Mouse (Mus musculus) stomach, embryonic 14.5 days (tissue): ENCODE results near the gene Epop. TPM values are rescaled to one million over a fixed set of nuclear protein-coding genes. Genes with fewer than 3 reads are reported as not detected.

Experiments
- ATAC-seq: fragments of 200-750 bp; cut with Nextera tagmentation; 2 replicates; pipeline ENCODE4 v1.8.0; 2017; ENCODE audit warnings: low read depth, moderate TSS enrichment; ENCODE audit not compliant: insufficient number of reproducible peaks, insufficient read depth, low FRiP score
- H3K27ac ChIP-seq: fragments of 300-500 bp; sonication (generic); 2 replicates; pipeline ENCODE4 v1.5.1; 2014; ENCODE audit warnings: mild to moderate bottlenecking, low read length, moderate library complexity, mixed read lengths
- H3K27me3 ChIP-seq: fragments of 300-500 bp; sonication (generic); 2 replicates; pipeline ENCODE4 v1.6.1; 2014; ENCODE audit warnings: low read length, control low read depth, mixed read lengths; ENCODE audit not compliant: control insufficient read depth, insufficient read depth
- H3K36me3 ChIP-seq: fragments of 300-500 bp; sonication (generic); 2 replicates; pipeline ENCODE4 v1.6.1; 2014; ENCODE audit warnings: mild to moderate bottlenecking, control low read depth, low read length, moderate library complexity, mixed read lengths; ENCODE audit not compliant: control insufficient read depth, insufficient read depth
- H3K4me1 ChIP-seq: fragments of 300-500 bp; sonication (generic); 2 replicates; pipeline ENCODE4 v1.6.1; 2014; ENCODE audit warnings: low read length, control low read depth, mixed read lengths; ENCODE audit not compliant: control insufficient read depth, insufficient read depth
- H3K4me2 ChIP-seq: fragments of 300-500 bp; sonication (generic); replicated peaks from 2 replicates; pipeline ENCODE4 v1.6.1; 2014; ENCODE audit warnings: low read depth, low read length, control low read depth
- H3K4me3 ChIP-seq: fragments of 300-500 bp; sonication (generic); 2 replicates; pipeline ENCODE4 v1.5.1; 2014; ENCODE audit warnings: low read depth, low read length, control low read depth
- H3K9ac ChIP-seq: fragments of 300-500 bp; sonication (generic); replicated peaks from 2 replicates; pipeline ENCODE4 v1.6.1; 2014; ENCODE audit warnings: low read depth, mild to moderate bottlenecking, control low read depth, low read length, moderate library complexity, mixed read lengths
- H3K9me3 ChIP-seq: fragments of 300-500 bp; sonication (generic); 2 replicates; pipeline ENCODE4 v1.6.1; 2016; ENCODE audit warnings: low read depth, low read length, control low read depth; ENCODE audit not compliant: control insufficient read depth
- WGBS: fragments of 180-500 bp; shearing (Covaris S2); extraction: QIAGEN DNeasy Blood & Tissue Kit; methylation state at CpG from one replicate; pipeline ENCODE4 v1.1.7; 2014; 5-methylcytosine and 5-hydroxymethylcytosine counted together
- polyA plus RNA-seq: library from polyadenylated mRNA; unstranded; fragments of >200 nt; fragmentation: Nextera tagmentation; extraction: Ambion mirVana; gene quantifications from 2 replicates; pipeline ENCODE4 v1.2.1, GENCODE M21; 2014

The Epop gene
- polyA plus RNA-seq, 1 experiment from 2014 or later = 2.7 TPM

- Histone ChIP-seq H3K27ac (peak overlapping the region; percentile 85), H3K36me3 (peaks cover 29% of the 10 kb centered on the region), H3K4me2 (peak overlapping the region; percentile 89), H3K4me3 (peak overlapping the region; percentile 91), H3K9me3 (no peaks in the 10 kb centered on the region), H3K27me3 (no peaks in the 10 kb centered on the region), H3K4me1 (peaks cover 40% of the 10 kb centered on the region), H3K9ac (peak overlapping the region; percentile 86)
- WGBS = under 1% methylated on average over 39 of the region's 57 CpGs
- ATAC-seq = no peak
Measured at GRCm38 (mm10) chr11:97663528-97664338, 34.2 kb upstream of the Epop start.

DNA sequence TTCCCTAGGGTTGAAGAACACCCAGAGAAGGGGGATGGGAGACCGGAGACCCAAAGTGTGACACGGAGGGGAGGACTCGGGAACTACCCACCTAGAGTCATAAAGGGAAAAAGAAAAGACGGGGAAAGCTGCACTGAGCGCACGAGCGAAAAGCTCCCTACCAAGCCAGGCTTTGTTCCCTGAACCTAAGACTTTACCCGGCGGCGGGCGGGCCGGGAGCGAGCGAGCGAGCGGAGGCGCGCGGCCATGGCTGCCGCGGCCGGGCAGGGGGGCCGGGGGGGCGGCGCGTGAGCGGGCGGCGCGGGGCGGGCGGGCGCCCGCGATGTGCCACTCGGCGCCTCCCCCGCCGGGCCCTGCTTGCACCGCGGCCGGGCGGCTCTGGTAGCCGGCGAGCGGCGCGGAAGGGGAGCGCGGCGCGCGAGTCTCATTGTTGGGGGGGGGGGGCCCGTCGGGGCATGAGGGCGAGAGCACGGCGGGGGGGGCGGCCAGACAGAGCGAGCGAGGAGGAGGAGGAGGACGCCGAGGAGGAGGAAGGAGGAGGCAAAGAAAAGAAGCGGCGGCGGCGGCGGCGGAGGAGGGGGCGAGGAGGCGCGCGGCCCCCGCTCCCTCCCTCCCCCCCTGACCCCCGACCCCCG is 33.5 kb upstream of the Epop start, which contains the start of gene Mllt6:
Gene Mllt6 (plus strand): TSS at position 522 of the 635 bp plus-strand sequence.
- Histone ChIP-seq H3K4me3 (peak within 1 kb of the TSS; percentile 91), H3K9me3 (no peaks in the 10 kb centered on the region), H3K27ac (peak within 1 kb of the TSS; percentile 88), H3K4me2 (peak within 1 kb of the TSS; percentile 89), H3K4me1 (peaks cover 39% of the 10 kb centered on the region), H3K36me3 (peaks cover 22% of the 10 kb centered on the region), H3K27me3 (no peaks in the 10 kb centered on the region), H3K9ac (peak within 1 kb of the TSS; percentile 86)
- WGBS = under 1% methylated on average over 22 of the region's 76 CpGs
- peak; percentile 57; the same call in 1 of the 2 replicates for ATAC-seq

GRCm38 (mm10) chr11:97662207-97662892 is 32.8 kb upstream of the Epop start:
- peaks cover 39% of the 10 kb centered on the region for H3K4me1 ChIP-seq
- H3K4me3 ChIP-seq = peak overlapping the region; percentile 91
- H3K9ac ChIP-seq = peak overlapping the region; percentile 86; the same call in 1 of the 2 replicates
- H3K36me3 ChIP-seq = peaks cover 18% of the 10 kb centered on the region
- no peak for ATAC-seq
- peak overlapping the region; percentile 88 for H3K27ac ChIP-seq
- H3K27me3 ChIP-seq = no peaks in the 10 kb centered on the region
- H3K4me2 ChIP-seq = peak overlapping the region; percentile 89
- no peaks in the 10 kb centered on the region for H3K9me3 ChIP-seq
- WGBS = 2% methylated on average over 21 of the region's 21 CpGs

DNA sequence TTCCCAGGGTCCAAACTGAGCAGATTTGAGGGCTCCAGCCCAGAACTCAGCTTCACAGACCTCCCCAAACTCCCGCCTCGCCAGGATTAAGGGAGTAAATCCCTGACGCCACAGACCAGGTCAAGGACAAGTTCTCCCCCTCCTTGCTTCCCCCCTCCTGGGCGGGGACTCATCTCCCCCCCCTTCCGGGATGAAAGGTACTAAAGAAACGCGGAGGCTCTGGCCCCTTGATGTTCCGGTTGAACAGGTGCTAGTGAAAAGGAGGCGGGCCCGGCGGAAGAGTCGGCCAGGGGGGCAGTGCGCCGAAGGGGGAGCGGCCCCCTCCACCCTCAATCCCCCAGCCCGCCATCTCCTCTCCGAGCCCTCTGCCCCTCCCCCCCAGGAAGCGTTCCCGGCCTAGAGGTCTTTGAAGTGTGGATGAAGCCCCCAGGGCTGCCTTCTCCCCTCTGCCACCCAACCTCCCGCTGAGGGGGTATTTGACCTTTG is 32.2 kb upstream of the Epop start:
- Histone ChIP-seq H3K27me3 (no peaks in the 10 kb centered on the region), H3K4me1 (peaks cover 39% of the 10 kb centered on the region), H3K4me3 (peak overlapping the region; percentile 91), H3K9me3 (no peaks in the 10 kb centered on the region), H3K36me3 (peaks cover 11% of the 10 kb centered on the region), H3K27ac (peak overlapping the region; percentile 88), H3K9ac (no peak overlapping the region), H3K4me2 (peak overlapping the region; percentile 89)
- WGBS = under 1% methylated on average over 19 of the region's 20 CpGs
- peak; percentile 2; the same call in 1 of the 2 replicates for ATAC-seq

- peak overlapping the region; percentile 91 for H3K4me3 ChIP-seq
- peak overlapping the region; percentile 86; the same call in 1 of the 2 replicates for H3K9ac ChIP-seq
- no peaks in the 10 kb centered on the region for H3K9me3 ChIP-seq
- H3K36me3 ChIP-seq = peaks cover 5% of the 10 kb centered on the region; the same call in 1 of the 2 replicates
- peaks cover 39% of the 10 kb centered on the region for H3K4me1 ChIP-seq
- peak overlapping the region; percentile 89 for H3K4me2 ChIP-seq
- WGBS = 3% methylated on average over 27 of the region's 27 CpGs
- ATAC-seq = no peak
- no peaks in the 10 kb centered on the region for H3K27me3 ChIP-seq
- peak overlapping the region; percentile 52; the same call in 1 of the 2 replicates for H3K27ac ChIP-seq
Measured at GRCm38 (mm10) chr11:97660734-97661647, 31.5 kb upstream of the Epop start.

DNA sequence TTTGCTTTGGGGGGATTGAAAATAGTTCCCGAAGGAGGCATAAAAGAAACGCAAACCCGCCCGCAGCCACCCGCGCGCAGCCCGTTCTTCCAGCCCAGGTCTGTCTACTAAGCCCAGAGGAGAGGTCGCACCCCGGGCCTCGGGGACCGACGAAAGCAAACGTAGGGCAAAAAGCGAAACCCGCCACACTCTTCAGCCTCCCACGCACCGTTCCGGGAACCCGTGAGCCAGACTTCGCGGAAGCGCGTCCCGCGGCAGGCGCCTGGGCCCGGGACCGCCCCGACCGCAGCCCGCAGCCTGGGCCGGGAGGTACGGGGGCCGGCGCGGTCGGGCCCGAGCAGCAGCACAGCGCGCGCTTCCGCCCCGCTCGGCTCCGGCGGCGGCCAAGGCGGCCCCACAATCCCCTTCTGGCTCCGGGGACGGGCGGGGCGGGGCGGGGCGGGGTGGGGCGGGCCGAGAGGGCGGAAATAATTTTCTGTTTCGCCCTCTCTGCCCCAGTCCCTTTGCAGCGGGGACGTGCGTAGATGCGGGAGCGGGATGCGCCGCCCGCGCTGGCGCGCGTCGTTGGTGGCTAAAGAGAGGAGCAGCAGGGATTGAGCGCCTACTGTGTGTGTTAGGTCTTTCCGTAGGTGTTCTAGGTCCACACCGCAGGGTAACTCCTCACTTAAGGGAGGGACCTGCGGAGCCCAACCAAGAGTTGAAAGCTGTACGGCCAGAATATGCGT is 30.6 kb upstream of the Epop start:
- H3K9me3 ChIP-seq = no peaks in the 10 kb centered on the region
- H3K27ac ChIP-seq = peak overlapping the region; percentile 61; the same call in 1 of the 2 replicates
- no peaks in the 10 kb centered on the region for H3K27me3 ChIP-seq
- peak overlapping the region; percentile 86 for H3K9ac ChIP-seq
- WGBS = under 1% methylated on average over 58 of the region's 78 CpGs
- peak overlapping the region; percentile 89 for H3K4me2 ChIP-seq
- H3K4me1 ChIP-seq = peaks cover 39% of the 10 kb centered on the region
- H3K36me3 ChIP-seq = no peaks in the 10 kb centered on the region
- peak; percentile 80 for ATAC-seq
- peak overlapping the region; percentile 70 for H3K4me3 ChIP-seq

- Histone ChIP-seq H3K27me3 (no peaks in the 10 kb centered on the region), H3K36me3 (no peaks in the 10 kb centered on the region), H3K4me3 (peak overlapping the region; percentile 70), H3K9me3 (no peaks in the 10 kb centered on the region), H3K4me1 (peaks cover 32% of the 10 kb centered on the region; the same call in 1 of the 2 replicates), H3K27ac (peak overlapping the region; percentile 61; the same call in 1 of the 2 replicates), H3K9ac (peak overlapping the region; percentile 86), H3K4me2 (peak overlapping the region; percentile 89)
- no peak for ATAC-seq
- 9% methylated on average over 13 of the region's 13 CpGs for WGBS
Measured at GRCm38 (mm10) chr11:97659267-97659989, 29.9 kb upstream of the Epop start.
